Mouse (Mus musculus) liver, embryonic 14.5 days (tissue): Measurements from ENCODE around the gene Tmem161b.

Source experiments
- CTCF ChIP-seq: IDR thresholded peaks from 2 replicates; pipeline ENCODE4 v1.5.1; 2016; ENCODE audit warnings: antibody characterized with exemption, low read depth, control low read depth
- EP300 ChIP-seq: IDR thresholded peaks from 2 replicates; pipeline ENCODE4 v1.6.1; 2016; ENCODE audit warnings: antibody characterized with exemption, low read depth

DNA sequence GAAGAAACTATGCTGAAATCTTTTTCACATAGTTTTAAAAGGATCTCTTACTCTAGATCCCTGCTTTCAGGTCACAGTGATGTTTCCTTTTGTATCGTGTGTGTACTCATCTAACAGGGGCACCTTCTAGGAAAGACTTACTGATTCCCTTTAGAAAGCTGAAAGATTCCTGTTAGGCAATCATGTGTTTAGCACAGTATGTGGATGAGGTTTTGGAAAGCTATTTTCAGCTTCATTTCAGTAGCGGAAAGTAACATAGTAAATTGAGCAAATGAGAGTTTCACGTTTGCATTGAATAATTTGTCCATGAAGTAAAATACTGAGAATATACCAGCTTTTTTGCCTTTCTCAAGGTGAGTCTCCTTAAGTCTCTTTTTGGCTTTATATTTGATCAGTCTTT lies 26.0 kb downstream of the Tmem161b start:
- TF ChIP-seq CTCF (no peak), EP300 (no peak)
